Mouse (Mus musculus) midbrain, postnatal 0 days (tissue): ENCODE measurements at regions not wholly inside any gene's neighbourhood (a gene's known extent, or its start where the extent isn't known, plus 50 kb on each side); places are given as distances from the start of the nearest gene placed in this dataset.

Source experiments
- ATAC-seq: fragments of 200-750 bp; cut with Nextera tagmentation; 2 replicates; pipeline ENCODE4 v1.8.0; 2017; ENCODE audit warnings: moderate number of reproducible peaks, mild to moderate bottlenecking, moderate TSS enrichment, moderate library complexity; ENCODE audit not compliant: low FRiP score
- DNase-seq: peaks from one replicate; pipeline ENCODE4 v3.0.0-alpha.2; 2015; ENCODE audit warnings: low spot score
- H3K27ac ChIP-seq: fragments of 300-500 bp; sonication (generic); 2 replicates; pipeline ENCODE4 v1.5.1; 2014; ENCODE audit warnings: low read depth, mild to moderate bottlenecking, low read length, mixed read lengths
- H3K27me3 ChIP-seq: fragments of 300-500 bp; sonication (generic); 2 replicates; pipeline ENCODE4 v1.6.1; 2014; ENCODE audit warnings: low read length, control low read depth, mixed read lengths; ENCODE audit not compliant: insufficient read depth
- H3K36me3 ChIP-seq: fragments of 300-500 bp; sonication (generic); 2 replicates; pipeline ENCODE4 v1.6.1; 2014; ENCODE audit warnings: low read length, control low read depth, mixed read lengths; ENCODE audit not compliant: insufficient read depth
- H3K4me1 ChIP-seq: fragments of 300-500 bp; sonication (generic); 2 replicates; pipeline ENCODE4 v1.6.1; 2014; ENCODE audit warnings: mild to moderate bottlenecking, control low read depth, antibody characterized with exemption, low read length, mixed read lengths; ENCODE audit not compliant: insufficient read depth
- H3K4me2 ChIP-seq: fragments of 300-500 bp; sonication (generic); 2 replicates; pipeline ENCODE4 v1.6.1; 2014; ENCODE audit warnings: low read depth, mild to moderate bottlenecking, low read length, mixed read lengths; ENCODE audit not compliant: poor library complexity, severe bottlenecking
- H3K4me3 ChIP-seq: fragments of 300-500 bp; sonication (generic); 2 replicates; pipeline ENCODE4 v1.5.1; 2014; ENCODE audit warnings: low read depth, mild to moderate bottlenecking, low read length, moderate library complexity
- H3K9ac ChIP-seq: fragments of 300-500 bp; sonication (generic); replicated peaks from 2 replicates; pipeline ENCODE4 v1.6.1; 2014; ENCODE audit warnings: mild to moderate bottlenecking, low read length, moderate library complexity, mixed read lengths; ENCODE audit not compliant: poor library complexity, severe bottlenecking
- H3K9me3 ChIP-seq: fragments of 300-500 bp; sonication (generic); 2 replicates; pipeline ENCODE4 v1.6.1; 2016; ENCODE audit warnings: low read length, control low read depth
- CTCF ChIP-seq: IDR thresholded peaks from 2 replicates; pipeline ENCODE4 v1.5.1; 2016; ENCODE audit warnings: antibody characterized with exemption, mild to moderate bottlenecking
- WGBS: fragments of 180-500 bp; shearing (Covaris S2); extraction: QIAGEN DNeasy Blood & Tissue Kit; methylation state at CpG from one replicate; pipeline ENCODE4 v1.1.7; 2014; 5-methylcytosine and 5-hydroxymethylcytosine counted together

- H3K27ac ChIP-seq: no peak overlapping the region
- H3K4me3 ChIP-seq: no peak overlapping the region
- ATAC-seq (no peak), DNase-seq (no peak)
- H3K4me1 ChIP-seq: no peaks in the 10 kb centered on the region
- no peak for TF ChIP-seq CTCF
- no peak overlapping the region for H3K9ac ChIP-seq
- H3K27me3 ChIP-seq: no peaks in the 10 kb centered on the region
- H3K4me2 ChIP-seq: no peak overlapping the region
- no peaks in the 10 kb centered on the region for H3K9me3 ChIP-seq
- 94% methylated on average over 2 of the region's 2 CpGs for WGBS
- no peaks in the 10 kb centered on the region for H3K36me3 ChIP-seq
Measured at GRCm38 (mm10) chr3:147169215-147169614, 317.0 kb downstream of the Ttll7 start.

DNA sequence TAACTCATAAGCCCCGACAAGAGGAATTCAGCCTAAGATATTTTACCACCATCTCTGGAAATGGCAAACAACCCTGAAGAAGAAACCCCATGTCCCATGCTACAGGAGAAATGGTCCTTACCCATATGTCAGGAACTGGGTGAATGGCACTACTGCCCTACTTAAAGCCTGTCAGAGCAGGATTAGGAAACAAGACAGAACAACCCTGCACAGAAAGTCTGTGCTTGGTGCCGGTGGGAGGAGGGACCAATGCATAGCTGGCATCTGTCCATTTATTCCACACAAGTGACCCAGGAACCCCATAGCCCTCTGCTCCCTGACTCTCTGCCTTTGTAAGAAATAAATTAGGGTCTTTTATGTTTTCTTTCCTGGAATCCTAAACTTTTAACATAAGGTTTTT, 317.9 kb downstream of the Ttll7 start:
- no peak for TF ChIP-seq CTCF
- H3K4me2 ChIP-seq: no peak overlapping the region
- DNase-seq (no peak), ATAC-seq (no peak)
- H3K9ac ChIP-seq: no peak overlapping the region
- H3K4me3 ChIP-seq: no peak overlapping the region
- H3K9me3 ChIP-seq: no peaks in the 10 kb centered on the region
- H3K4me1 ChIP-seq: no peaks in the 10 kb centered on the region
- WGBS: 40% methylated on average over 2 of the region's 2 CpGs
- H3K27me3 ChIP-seq: no peaks in the 10 kb centered on the region
- H3K36me3 ChIP-seq: no peaks in the 10 kb centered on the region
- no peak overlapping the region for H3K27ac ChIP-seq

DNA sequence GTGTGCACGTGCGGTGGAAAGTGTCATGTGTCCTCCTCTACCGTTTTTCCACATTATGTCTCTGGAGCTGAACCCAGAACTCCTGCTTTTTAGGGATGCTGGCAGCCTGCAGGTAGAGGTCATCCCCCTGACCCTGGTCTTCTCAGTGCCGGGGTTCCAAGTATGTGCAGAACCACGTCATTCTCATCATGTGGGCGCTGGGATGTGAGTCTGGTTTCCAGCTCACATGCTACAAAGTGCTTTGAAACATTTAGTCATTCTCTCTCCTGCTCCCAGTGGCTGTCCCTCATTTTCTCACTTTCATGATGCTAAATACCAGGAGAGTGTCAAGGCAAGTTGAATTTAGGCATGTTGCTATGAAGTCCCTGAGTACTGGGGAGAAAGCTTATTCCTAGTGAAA, 326.6 kb downstream of the Ttll7 start:
- WGBS: 87% methylated on average over 6 of the region's 6 CpGs
- ATAC-seq: no peak
- Histone ChIP-seq H3K4me3 (no peak overlapping the region), H3K4me2 (no peak overlapping the region), H3K36me3 (no peaks in the 10 kb centered on the region), H3K9ac (no peak overlapping the region), H3K4me1 (peaks cover 14% of the 10 kb centered on the region; the same call in 1 of the 2 replicates), H3K9me3 (no peaks in the 10 kb centered on the region), H3K27me3 (no peaks in the 10 kb centered on the region), H3K27ac (no peak overlapping the region)
- 0 out of 2 replicates have a peak, but pooled peaks have one; percentile 7 for TF ChIP-seq CTCF
- DNase-seq: no peak

- Histone ChIP-seq H3K4me3 (no peak overlapping the region), H3K4me2 (no peak overlapping the region), H3K4me1 (peaks cover 14% of the 10 kb centered on the region; the same call in 1 of the 2 replicates), H3K27ac (no peak overlapping the region), H3K36me3 (no peaks in the 10 kb centered on the region), H3K27me3 (no peaks in the 10 kb centered on the region), H3K9me3 (no peaks in the 10 kb centered on the region), H3K9ac (no peak overlapping the region)
- WGBS: 47% methylated on average over 4 of the region's 4 CpGs
- no peak for TF ChIP-seq CTCF
- no peak for ATAC-seq
- no peak for DNase-seq
Measured at GRCm38 (mm10) chr3:147180711-147181110, 328.5 kb downstream of the Ttll7 start.

DNA sequence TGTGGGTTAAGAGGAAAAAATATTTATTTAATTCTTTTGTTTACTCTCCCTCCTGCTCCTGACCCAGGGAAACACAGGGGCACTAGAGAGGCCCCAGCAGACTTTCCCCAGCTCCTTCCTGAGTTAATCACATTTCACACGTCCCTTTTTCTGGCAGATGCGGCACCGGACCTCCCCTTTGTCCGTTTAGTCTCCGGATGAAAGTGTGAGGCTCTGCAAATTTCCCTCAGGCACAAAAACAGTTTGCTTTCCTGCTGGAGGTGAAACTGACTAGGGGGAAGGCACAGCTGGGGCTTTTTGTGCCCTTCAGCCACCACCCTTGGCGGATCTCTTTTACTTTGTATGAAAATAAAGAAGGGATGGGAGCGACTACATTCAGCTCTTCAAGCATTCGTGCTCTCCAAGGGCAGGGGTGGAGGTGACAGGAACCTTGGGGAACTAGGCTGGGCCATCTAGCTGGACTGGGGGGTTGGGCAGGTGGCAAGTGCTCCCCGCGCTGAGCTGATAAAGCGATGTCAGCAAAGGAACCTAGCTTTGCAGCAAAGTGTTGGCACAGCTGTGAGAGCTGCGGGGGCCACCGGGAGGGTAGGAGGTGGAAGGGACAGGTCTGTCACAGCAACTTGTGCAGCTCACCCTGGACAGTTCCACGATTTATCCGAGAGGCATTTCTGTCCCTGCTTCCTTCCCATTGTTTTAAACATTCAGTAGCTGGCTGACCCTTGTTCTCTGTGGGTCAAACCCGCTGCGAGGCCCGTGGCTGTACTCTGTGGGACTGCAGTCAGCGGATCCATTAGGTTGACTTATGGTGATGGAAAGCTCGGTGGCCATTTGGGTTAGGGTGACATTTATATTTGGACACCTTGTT, 329.6 kb downstream of the Ttll7 start:
- TF ChIP-seq CTCF: no peak
- Histone ChIP-seq H3K9ac (no peak overlapping the region), H3K27me3 (no peaks in the 10 kb centered on the region), H3K27ac (no peak overlapping the region), H3K9me3 (no peaks in the 10 kb centered on the region), H3K4me2 (peak overlapping the region; percentile 15), H3K36me3 (no peaks in the 10 kb centered on the region), H3K4me3 (no peak overlapping the region), H3K4me1 (peaks cover 14% of the 10 kb centered on the region; the same call in 1 of the 2 replicates)
- WGBS: 8% methylated on average over 20 of the region's 20 CpGs
- peak; percentile 22 for DNase-seq
- ATAC-seq: no peak; the same call in 1 of the 2 replicates

DNA sequence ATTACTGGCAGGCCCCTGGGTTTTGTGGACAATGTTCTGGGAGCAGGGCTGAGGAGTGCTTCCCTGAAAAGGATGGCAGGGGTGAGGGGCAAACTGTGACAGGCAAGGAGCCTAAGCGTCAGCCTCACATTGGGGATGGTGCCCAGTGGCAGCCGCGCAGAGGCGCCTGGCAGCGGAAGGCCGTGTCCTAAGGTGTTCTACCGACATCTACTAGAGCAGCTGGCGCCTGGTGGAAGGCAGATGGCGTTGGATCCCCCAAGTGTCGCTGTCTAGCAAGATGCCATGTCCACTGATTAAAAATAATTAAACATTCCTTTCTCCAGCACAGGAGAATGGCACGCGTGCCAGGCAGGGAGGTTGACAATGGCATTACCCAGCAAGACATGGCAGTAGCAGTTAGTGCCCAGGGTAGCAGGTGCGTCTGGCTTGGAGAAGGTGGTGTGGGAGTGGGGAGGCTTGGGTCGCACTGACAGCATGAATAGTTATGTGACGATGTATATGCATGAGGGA, 330.3 kb downstream of the Ttll7 start:
- ATAC-seq: peak; percentile 74

More for the DNA sequence above, 330.3 kb downstream of the Ttll7 start:
- no peak overlapping the region for H3K27ac ChIP-seq
- H3K4me1 ChIP-seq: peaks cover 14% of the 10 kb centered on the region; the same call in 1 of the 2 replicates
- H3K4me2 ChIP-seq: peak overlapping the region; percentile 15; the same call in 1 of the 2 replicates
- peak; percentile 84 for DNase-seq
- no peaks in the 10 kb centered on the region for H3K36me3 ChIP-seq
- WGBS: 24% methylated on average over 15 of the region's 15 CpGs
- H3K27me3 ChIP-seq: no peaks in the 10 kb centered on the region
- H3K4me3 ChIP-seq: no peak overlapping the region
- no peaks in the 10 kb centered on the region for H3K9me3 ChIP-seq
- H3K9ac ChIP-seq: no peak overlapping the region
- peak; percentile 14; the same call in 1 of the 2 replicates for TF ChIP-seq CTCF
